Mouse (Mus musculus) MEL (cell line): ENCODE measurements around the gene Hist1h2ak. TPM values are rescaled to one million over a fixed set of nuclear protein-coding genes. Genes with fewer than 3 reads are reported as not detected.
"Not testable (repeated sequence)": the region's sequence is repeated elsewhere in the genome, so short reads cannot be mapped to it uniquely, and the experiment has no call there.

Experiments used
- DNase-seq: peaks from one replicate; pipeline ENCODE4 v3.0.0; 2011; ENCODE audit warnings: low read depth, low spot score
- H3K27ac ChIP-seq: 2 replicates; pipeline ENCODE4 v1.5.1; 2012; ENCODE audit warnings: low read depth, mild to moderate bottlenecking, control low read depth, low read length, moderate library complexity; ENCODE audit not compliant: control insufficient read depth
- H3K27me3 ChIP-seq, 2 experiments: fragments of 150-350 bp in 1 of 2; sonication (generic) in 1 of 2; 2 replicates each; pipeline ENCODE4 v1.6.1; 2012; ENCODE audit warnings: low read length in 2 of 2, mild to moderate bottlenecking in 2 of 2, improper control_type of control experiment in 1 of 2, moderate library complexity in 1 of 2; ENCODE audit not compliant: insufficient read depth in 2 of 2, control insufficient read depth in 1 of 2
- H3K36me3 ChIP-seq, 2 experiments: 2 replicates each; pipeline ENCODE4 v1.6.1; 2012 to 2014; ENCODE audit warnings: low read length in 2 of 2, improper control_type of control experiment in 1 of 2, inconsistent platforms in 1 of 2, mild to moderate bottlenecking in 1 of 2; ENCODE audit not compliant: insufficient read depth in 2 of 2, control insufficient read depth in 1 of 2
- H3K4me1 ChIP-seq, 2 experiments: fragments of 150-350 bp in 1 of 2; sonication (generic) in 1 of 2; 2 replicates each; pipeline ENCODE4 v1.6.1; 2012; ENCODE audit warnings: low read length in 2 of 2, improper control_type of control experiment in 1 of 2, mild to moderate bottlenecking in 1 of 2; ENCODE audit not compliant: insufficient read depth in 2 of 2, control insufficient read depth in 1 of 2
- H3K4me3 ChIP-seq, 2 experiments: fragments of 150-350 bp in 1 of 2; sonication (generic) in 1 of 2; 2 replicates each; pipeline ENCODE4 v1.5.1; 2012; ENCODE audit warnings: low read depth in 2 of 2, low read length in 2 of 2, mild to moderate bottlenecking in 2 of 2, moderate library complexity in 2 of 2, control low read depth in 1 of 2, improper control_type of control experiment in 1 of 2; ENCODE audit not compliant: control insufficient read depth in 1 of 2, insufficient read depth in 1 of 2
- H3K79me2 ChIP-seq: 2 replicates; pipeline ENCODE4 v1.6.1; 2012; ENCODE audit warnings: mild to moderate bottlenecking, low read length, moderate library complexity; ENCODE audit not compliant: control insufficient read depth, poor library complexity, insufficient read depth
- H3K9ac ChIP-seq: 2 replicates; pipeline ENCODE4 v1.6.1; 2012; ENCODE audit warnings: low read depth, mild to moderate bottlenecking, control low read depth, low read length, moderate library complexity; ENCODE audit not compliant: control insufficient read depth, poor library complexity, severe bottlenecking
- H3K9me3 ChIP-seq: fragments of 150-350 bp; sonication (generic); replicated peaks from 2 replicates; pipeline ENCODE4 v1.6.1; 2012; ENCODE audit warnings: mild to moderate bottlenecking, low read length, improper control_type of control experiment, moderate library complexity; ENCODE audit not compliant: insufficient read depth
- CTCF ChIP-seq, 3 experiments: IDR thresholded peaks in 2 of 3; conservative IDR thresholded peaks in 1 of 3; 2 replicates each; pipeline ENCODE4 v1.5.1; 2011 to 2012; ENCODE audit warnings: low read length in 3 of 3, low read depth in 2 of 3, mild to moderate bottlenecking in 2 of 3, improper control_type of control experiment in 1 of 3, inconsistent platforms in 1 of 3, mixed read lengths in 1 of 3, moderate library complexity in 1 of 3; ENCODE audit not compliant: control insufficient read depth in 1 of 3, insufficient read depth in 1 of 3, poor library complexity in 1 of 3, severe bottlenecking in 1 of 3
- GATA1 ChIP-seq: IDR thresholded peaks from 2 replicates; pipeline ENCODE4 v1.6.1; 2011; ENCODE audit warnings: low read depth, low read length, improper control_type of control experiment
- POLR2A ChIP-seq, 2 experiments: IDR thresholded peaks; 2 replicates each; pipeline ENCODE4 v1.6.1; 2011 to 2012; ENCODE audit warnings: low read length in 2 of 2, mild to moderate bottlenecking in 2 of 2, control low read depth in 1 of 2, improper control_type of control experiment in 1 of 2, low read depth in 1 of 2, moderate library complexity in 1 of 2; ENCODE audit not compliant: control insufficient read depth in 1 of 2, insufficient read depth in 1 of 2, poor library complexity in 1 of 2
- POLR2AphosphoS5 ChIP-seq: IDR thresholded peaks from 2 replicates; pipeline ENCODE4 v1.6.1; 2012; ENCODE audit warnings: low read depth, borderline replicate concordance, mild to moderate bottlenecking, inconsistent platforms, low read length, moderate library complexity, mixed read lengths
- TBP ChIP-seq: IDR thresholded peaks from 2 replicates; pipeline ENCODE4 v1.8.0; 2011; ENCODE audit warnings: low read depth, low read length, improper control_type of control experiment
- USF1 ChIP-seq: IDR thresholded peaks from 2 replicates; pipeline ENCODE4 v1.6.1; 2014; ENCODE audit warnings: low read depth, mild to moderate bottlenecking, inconsistent platforms, low read length, improper control_type of control experiment, moderate library complexity
- USF2 ChIP-seq, 2 experiments: IDR thresholded peaks; 2 replicates each; pipeline ENCODE4 v1.6.1; 2011 to 2012; ENCODE audit warnings: improper control_type of control experiment in 2 of 2, low read length in 2 of 2, borderline replicate concordance in 1 of 2, inconsistent platforms in 1 of 2, low read depth in 1 of 2, mild to moderate bottlenecking in 1 of 2; ENCODE audit not compliant: insufficient read depth in 1 of 2
- polyA plus RNA-seq, 2 experiments: library from polyadenylated mRNA; stranded (reverse) in 1 of 2; unstranded in 1 of 2; fragments of >175 nt in 1 of 2; fragments of >200 nt in 1 of 2; gene quantifications; 2 replicates each; pipeline versions ENCODE4 v1.2.1 to v1.2.4; 2012; ENCODE audit warnings: low replicate concordance in 2 of 2, low read depth in 1 of 2; ENCODE audit not compliant: insufficient read length in 2 of 2, insufficient read depth in 1 of 2, missing spikeins in 1 of 2
- total RNA-seq: library from RNA; depleted of rRNA; stranded (reverse); fragments of 300-350 nt; gene quantifications from 2 replicates; pipeline ENCODE4 v1.2.3, GENCODE M21; 2012

The Hist1h2ak gene
- total and polyA plus RNA-seq, 3 experiments: 10.6 to 1,127 TPM; not detected in 1

- Histone ChIP-seq H3K9ac (peak overlapping the region; percentile 53), H3K36me3 (peaks cover 0 to 18% of the 10 kb centered on the region in 2 experiments; a peak in 2 of 4 replicates), H3K27ac (no peak overlapping the region), H3K27me3 (no peaks in the 10 kb centered on the region), H3K9me3 (no peaks in the 10 kb centered on the region), H3K4me1 (peaks cover 0 to 7% of the 10 kb centered on the region in 2 experiments; a peak in 2 of 4 replicates), H3K4me3 (no peak overlapping the region), H3K79me2 (peaks cover 2% of the 10 kb centered on the region; the same call in 1 of the 2 replicates)
- no peak for TF ChIP-seq USF2 (IDR thresholded peaks at IDR 0.05; ENCODE audit: borderline replicate concordance in 1 of 2, insufficient read depth in 1 of 2, low read depth in 1 of 2, low read length in 2 of 2)
- peak in 1 of 3 experiments; percentile 31; a peak in 1 of 6 replicates for TF ChIP-seq CTCF (IDR thresholded peaks at IDR 0.05 in 2 of 3, conservative IDR thresholded peaks at IDR 0.05 in 1 of 3; ENCODE audit: control insufficient read depth in 1 of 3, insufficient read depth in 1 of 3, low read depth in 2 of 3, low read length in 3 of 3, poor library complexity in 1 of 3, severe bottlenecking in 1 of 3)
- TF ChIP-seq TBP: 0 out of 2 replicates have a peak, but pooled peaks have one; percentile 56
- TF ChIP-seq USF1: no peak
- DNase-seq: peak; percentile 59
Measured at GRCm38 (mm10) chr13:21722993-21723836, 30.4 kb downstream of the Hist1h2ak start.

- peak overlapping the region; percentile 53 for H3K9ac ChIP-seq
- peak; percentile 84 for DNase-seq
- H3K9me3 ChIP-seq: no peaks in the 10 kb centered on the region
- TF ChIP-seq POLR2A (IDR thresholded peaks at IDR 0.05; ENCODE audit: control insufficient read depth in 1 of 2, insufficient read depth in 1 of 2, low read depth in 1 of 2, low read length in 2 of 2, poor library complexity in 1 of 2) (peak; percentile 81 to 98; a peak in 3 of 4 replicates), GATA1 (no peak), POLR2AphosphoS5 (peak; percentile 54; the same call in 1 of the 2 replicates), CTCF (IDR thresholded peaks at IDR 0.05 in 2 of 3, conservative IDR thresholded peaks at IDR 0.05 in 1 of 3; ENCODE audit: control insufficient read depth in 1 of 3, insufficient read depth in 1 of 3, low read depth in 2 of 3, low read length in 3 of 3, poor library complexity in 1 of 3, severe bottlenecking in 1 of 3) (no peak)
- peaks cover 0 to 7% of the 10 kb centered on the region in 2 experiments; a peak in 2 of 4 replicates for H3K4me1 ChIP-seq
- H3K4me3 ChIP-seq: no peak overlapping the region
- peak overlapping the region; percentile 47 for H3K27ac ChIP-seq
- peaks cover 2% of the 10 kb centered on the region; the same call in 1 of the 2 replicates for H3K79me2 ChIP-seq
- no peaks in the 10 kb centered on the region for H3K27me3 ChIP-seq
- H3K36me3 ChIP-seq: peaks cover 0 to 18% of the 10 kb centered on the region in 2 experiments; a peak in 2 of 4 replicates
Measured at GRCm38 (mm10) chr13:21722373-21722925, 31.2 kb downstream of the Hist1h2ak start.

GRCm38 (mm10) chr13:21721757-21722372 lies 31.8 kb downstream of the Hist1h2ak start, which contains the start of gene Hist1h2bm:
Gene Hist1h2bm, plus strand, starts transcription at chr13:21722044.
- peak; percentile 95 for DNase-seq
- not testable (repeated sequence) for H3K79me2 ChIP-seq, H3K27me3 ChIP-seq, H3K9me3 ChIP-seq, H3K4me1 ChIP-seq
- H3K4me3 ChIP-seq: peak within 1 kb of the TSS; percentile 33 to 58
- 0 out of 2 replicates have a peak, but pooled peaks have one; percentile 23 for TF ChIP-seq GATA1
- peak; percentile 99 for TF ChIP-seq TBP
- TF ChIP-seq POLR2A (IDR thresholded peaks at IDR 0.05; ENCODE audit: control insufficient read depth in 1 of 2, insufficient read depth in 1 of 2, low read depth in 1 of 2, low read length in 2 of 2, poor library complexity in 1 of 2): peak in 1 of 2 experiments; percentile 92; a peak in 3 of 4 replicates
- peak; percentile 99; the same call in 1 of the 2 replicates for TF ChIP-seq POLR2AphosphoS5
- H3K9ac ChIP-seq: peak within 1 kb of the TSS; percentile 83
- peak within 1 kb of the TSS; percentile 91 for H3K27ac ChIP-seq
- peaks cover 0 to 18% of the 10 kb centered on the region in 2 experiments; a peak in 2 of 4 replicates for H3K36me3 ChIP-seq
